Mouse (Mus musculus): ENCODE results near the gene Mycbp2.

- no peak for TF ChIP-seq POLR2A (IDR thresholded peaks at IDR 0.05; ENCODE audit: borderline replicate concordance, extremely low read depth, insufficient read depth, insufficient read length, poor library complexity, severe bottlenecking)
- no peak for TF ChIP-seq CTCF (IDR thresholded peaks at IDR 0.05; ENCODE audit: borderline replicate concordance, extremely low read depth, insufficient read depth, insufficient read length)
These were observed 9.5 kb upstream of the Mycbp2 start for GRCm38 (mm10) chr14:103356066-103356465.

Data from brain, embryonic 14.5 days (tissue).